Mouse (Mus musculus) embryo, embryonic 10.5 days (tissue): ENCODE data around the gene Tenm3.
A peak's percentile ranks its signal among the peaks of the same experiment; 100 is the strongest.

Experiments
- DNase-seq: peaks from one replicate; pipeline ENCODE4 v3.0.0-alpha.2; 2015; ENCODE audit warnings: low spot score

Tenm3 gene

GRCm38 (mm10) chr8:48843931-48844285 lies at the start of gene Tenm3:
Gene Tenm3, minus strand, starts transcription at chr8:48843951.
- DNase-seq: no peak

- DNase-seq: peak; percentile 36
Measured at GRCm38 (mm10) chr8:48890216-48890765, 46.5 kb upstream of the Tenm3 start.

- no peak for DNase-seq
Measured at GRCm38 (mm10) chr8:48884270-48884669, 40.5 kb upstream of the Tenm3 start.

- no peak for DNase-seq
Measured at GRCm38 (mm10) chr8:48880585-48880984, 36.8 kb upstream of the Tenm3 start.

GRCm38 (mm10) chr8:48865972-48866371 lies 22.2 kb upstream of the Tenm3 start:
- DNase-seq: no peak

- no peak for DNase-seq
Measured at GRCm38 (mm10) chr8:48865485-48865884, 21.7 kb upstream of the Tenm3 start.

GRCm38 (mm10) chr8:48850223-48851010 lies 6.7 kb upstream of the Tenm3 start:
- peak; percentile 54 for DNase-seq

- peak; percentile 36 for DNase-seq
Measured at GRCm38 (mm10) chr8:48849091-48849616, 5.4 kb upstream of the Tenm3 start.

- peak; percentile 39 for DNase-seq
Measured at GRCm38 (mm10) chr8:48844961-48845360, 1.2 kb upstream of the Tenm3 start.

GRCm38 (mm10) chr8:48844370-48844905 lies 687 bp upstream of the Tenm3 start:
- peak; percentile 53 for DNase-seq

GRCm38 (mm10) chr8:48842991-48843930 lies 490 bp downstream of the Tenm3 start:
- DNase-seq: peak; percentile 78

GRCm38 (mm10) chr8:48842516-48842990 lies 1.2 kb downstream of the Tenm3 start:
- peak; percentile 71 for DNase-seq

- DNase-seq: no peak
Measured at GRCm38 (mm10) chr8:48842035-48842434, 1.7 kb downstream of the Tenm3 start.

- DNase-seq: peak; percentile 63
Measured at GRCm38 (mm10) chr8:48835745-48836144, 8.0 kb downstream of the Tenm3 start.

GRCm38 (mm10) chr8:48827454-48827853 lies 16.3 kb downstream of the Tenm3 start:
- peak; percentile 56 for DNase-seq

GRCm38 (mm10) chr8:48825666-48826065 lies 18.1 kb downstream of the Tenm3 start:
- no peak for DNase-seq

- no peak for DNase-seq
Measured at GRCm38 (mm10) chr8:48822291-48822690, 21.5 kb downstream of the Tenm3 start.

GRCm38 (mm10) chr8:48819962-48820361 lies 23.8 kb downstream of the Tenm3 start:
- peak; percentile 45 for DNase-seq

GRCm38 (mm10) chr8:48819348-48819747 lies 24.4 kb downstream of the Tenm3 start:
- DNase-seq: no peak

- DNase-seq: peak; percentile 46
Measured at GRCm38 (mm10) chr8:48816941-48817340, 26.8 kb downstream of the Tenm3 start.

GRCm38 (mm10) chr8:48812196-48812741 lies 31.5 kb downstream of the Tenm3 start:
- no peak for DNase-seq

GRCm38 (mm10) chr8:48810615-48811014 lies 33.1 kb downstream of the Tenm3 start:
- no peak for DNase-seq
